Mouse (Mus musculus): ENCODE measurements around the gene Pex11g.
A peak's percentile ranks its signal among the peaks of the same experiment; 100 is the strongest.

Gene Pex11g

DNA sequence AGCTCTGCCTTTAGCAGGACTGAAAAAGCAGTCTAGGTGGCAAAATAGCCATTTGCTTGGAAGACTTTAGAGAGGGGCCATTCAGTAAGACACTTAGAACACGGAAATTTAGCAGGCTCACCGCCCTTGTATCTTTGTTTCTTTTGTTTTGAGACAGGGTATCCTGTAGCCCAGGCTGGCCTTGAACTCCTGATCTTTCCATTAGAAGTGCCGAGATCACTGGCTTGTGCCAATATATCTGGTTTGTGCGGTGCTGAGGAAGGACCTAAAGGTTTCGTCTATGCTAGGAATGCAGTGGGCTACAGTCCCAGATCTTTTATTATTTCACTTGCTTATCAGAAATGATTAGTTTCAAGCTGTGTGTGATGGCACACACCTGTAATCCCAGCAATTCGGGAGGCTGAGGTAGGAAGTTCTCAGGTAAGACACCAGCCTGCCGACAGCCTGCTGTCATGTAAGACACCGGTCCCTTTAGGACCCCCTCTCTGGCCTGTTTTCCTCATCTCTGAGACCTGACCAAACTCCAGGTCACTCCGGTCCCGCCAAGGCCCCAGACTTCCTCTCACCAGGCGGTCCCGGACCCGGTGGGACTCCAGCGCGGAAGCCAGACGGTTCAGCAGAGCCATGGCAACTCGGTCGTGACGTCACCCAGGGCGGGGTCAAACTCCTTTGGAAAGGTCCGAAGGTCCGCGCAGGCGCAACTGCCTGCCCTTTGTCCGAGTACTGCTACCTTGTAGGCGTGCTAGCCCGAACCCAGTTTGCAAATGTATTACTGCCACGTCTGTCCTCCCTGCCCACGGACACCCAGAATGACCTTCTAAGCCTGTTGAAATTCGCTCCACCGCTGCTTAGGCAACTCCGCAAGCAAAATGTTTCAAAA is at the start of gene Pex11g:
Pex11g (minus strand) TSS at position 675 of the 880 bp plus-strand sequence.
- peak; percentile 91 for DNase-seq

DNA sequence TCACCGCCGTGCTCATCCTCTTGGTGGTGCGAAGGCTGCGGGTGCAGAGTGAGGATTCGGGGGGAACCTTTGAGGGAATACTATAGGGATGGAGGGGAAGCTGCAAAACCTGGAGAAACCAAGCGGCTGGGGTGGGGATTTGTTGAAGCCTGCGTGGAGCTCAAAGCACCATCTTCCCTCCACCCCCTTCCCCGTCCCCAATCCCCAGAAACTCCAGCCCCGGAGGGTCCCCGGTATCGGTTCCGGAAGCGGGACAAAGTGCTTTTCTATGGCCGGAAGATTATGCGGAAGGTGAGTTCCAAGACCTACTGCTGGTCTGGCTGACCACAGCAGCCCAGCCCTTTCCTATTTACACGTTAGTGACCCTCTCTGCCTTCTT is 49.6 kb upstream of the Pex11g start:
- DNase-seq: no peak

DNA sequence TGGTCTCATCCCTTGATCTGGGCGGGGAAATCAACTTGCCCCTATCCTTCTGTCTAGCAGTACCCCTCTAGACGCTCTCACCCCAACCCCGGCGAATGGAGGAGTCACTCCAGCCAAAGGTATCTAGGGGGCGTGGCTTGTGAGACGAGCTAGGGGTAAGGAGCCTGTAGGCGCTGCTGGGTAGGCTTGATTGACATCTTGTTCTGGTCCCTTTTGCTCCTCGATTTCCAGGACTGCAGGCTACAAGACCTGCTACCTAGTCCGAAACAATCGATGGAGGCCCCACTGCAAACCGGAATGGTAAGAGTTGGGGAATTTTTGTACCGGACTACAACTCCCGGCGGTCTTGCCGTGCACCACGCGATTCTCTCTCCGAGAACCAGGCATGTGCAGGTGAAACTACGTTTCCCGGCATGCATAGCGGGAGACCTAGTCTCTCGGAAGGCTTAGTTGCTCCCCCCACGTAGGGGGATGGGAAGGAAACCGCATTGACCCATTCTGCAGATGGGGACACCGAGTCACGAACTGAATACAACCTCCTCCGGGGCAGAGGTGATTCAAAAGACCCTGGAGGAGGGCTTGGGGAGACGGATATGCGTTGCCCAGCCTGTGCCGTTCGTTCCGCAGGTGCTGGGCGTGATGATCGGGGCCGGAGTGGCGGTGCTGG is 49.1 kb upstream of the Pex11g start:
- DNase-seq: peak; percentile 94

DNA sequence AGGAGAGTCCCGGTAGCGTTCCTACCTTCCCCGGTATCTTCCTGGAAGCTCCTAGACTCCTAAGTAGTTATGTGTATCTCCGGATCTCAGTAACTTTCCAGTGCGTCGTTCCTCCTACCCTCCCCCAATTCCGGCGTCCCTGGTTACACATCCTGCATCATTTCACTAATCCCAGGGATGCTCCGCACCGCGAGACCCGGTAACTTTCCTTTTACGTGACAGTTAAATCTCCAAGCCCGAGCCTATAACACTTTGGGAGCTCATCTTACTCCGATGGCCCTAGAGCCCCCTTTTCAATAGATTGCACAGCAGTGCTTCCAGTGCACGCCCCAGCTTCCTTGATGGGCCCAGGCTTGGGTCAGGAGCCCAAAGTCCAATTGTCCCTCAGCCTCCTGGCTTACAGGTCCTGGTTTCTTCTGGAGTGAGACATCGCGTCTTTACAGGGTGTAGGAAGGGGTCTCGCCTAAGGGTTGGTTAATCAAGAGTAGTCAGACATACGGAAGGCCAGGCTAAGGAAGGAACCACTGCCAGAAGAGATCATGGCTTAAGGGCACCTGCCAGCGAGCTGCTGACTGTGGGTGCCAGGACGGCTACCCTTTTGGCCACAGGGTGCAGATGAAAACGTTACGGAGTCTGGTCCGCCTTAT is 48.4 kb upstream of the Pex11g start:
- DNase-seq: peak; percentile 45

DNA sequence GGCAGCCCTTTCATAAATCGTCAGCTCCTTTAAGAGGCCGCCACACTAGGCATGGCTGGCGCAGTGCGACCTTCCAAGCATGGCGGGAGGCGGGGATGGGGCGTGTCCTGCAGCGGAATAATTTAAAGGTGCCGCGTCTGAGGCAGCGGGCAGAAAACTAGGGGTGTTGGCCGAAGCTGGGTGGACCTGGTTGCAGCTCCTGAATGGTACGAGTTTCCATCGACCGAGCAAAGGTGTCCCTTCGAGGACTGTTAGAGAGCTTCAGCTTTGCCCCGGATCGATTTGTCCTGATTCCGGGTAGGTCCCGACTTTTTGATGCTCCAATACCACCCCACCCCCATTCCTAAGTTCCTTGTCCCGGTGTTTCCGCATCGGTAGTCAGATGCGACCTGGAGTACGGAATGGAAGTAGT is 47.8 kb upstream of the Pex11g start, which contains the start of gene Pnpla6:
Pnpla6 (plus strand) TSS at position 125 of the 412 bp plus-strand sequence.
- DNase-seq: peak; percentile 91

DNA sequence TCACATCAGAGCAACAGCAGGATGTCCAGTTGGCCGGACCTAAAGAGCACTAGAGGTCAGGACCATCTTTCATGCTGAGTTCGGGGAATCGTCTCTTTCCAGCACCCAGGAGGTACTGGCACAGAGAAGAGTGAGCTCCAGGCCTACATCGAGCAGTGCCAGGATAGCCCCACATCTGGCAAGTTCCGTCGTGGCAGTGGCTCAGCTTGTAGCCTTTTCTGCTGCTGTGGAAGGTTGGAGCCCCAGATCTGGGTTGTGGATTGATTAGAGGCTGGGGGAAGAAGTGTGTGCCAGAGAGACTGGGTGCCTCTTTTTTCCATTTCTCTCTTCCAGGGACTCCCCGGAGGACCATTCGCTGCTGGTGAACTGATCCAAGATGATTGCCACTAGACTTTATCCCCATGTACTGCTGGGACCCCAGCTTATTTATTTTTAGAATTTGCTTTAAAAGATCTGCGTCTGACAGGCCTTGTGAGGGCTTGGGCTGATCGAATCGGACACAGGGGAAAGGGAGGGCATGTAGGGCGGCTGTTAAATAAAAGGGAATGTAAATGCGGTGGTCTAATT is 47.3 kb upstream of the Pex11g start:
- DNase-seq: peak; percentile 19

DNA sequence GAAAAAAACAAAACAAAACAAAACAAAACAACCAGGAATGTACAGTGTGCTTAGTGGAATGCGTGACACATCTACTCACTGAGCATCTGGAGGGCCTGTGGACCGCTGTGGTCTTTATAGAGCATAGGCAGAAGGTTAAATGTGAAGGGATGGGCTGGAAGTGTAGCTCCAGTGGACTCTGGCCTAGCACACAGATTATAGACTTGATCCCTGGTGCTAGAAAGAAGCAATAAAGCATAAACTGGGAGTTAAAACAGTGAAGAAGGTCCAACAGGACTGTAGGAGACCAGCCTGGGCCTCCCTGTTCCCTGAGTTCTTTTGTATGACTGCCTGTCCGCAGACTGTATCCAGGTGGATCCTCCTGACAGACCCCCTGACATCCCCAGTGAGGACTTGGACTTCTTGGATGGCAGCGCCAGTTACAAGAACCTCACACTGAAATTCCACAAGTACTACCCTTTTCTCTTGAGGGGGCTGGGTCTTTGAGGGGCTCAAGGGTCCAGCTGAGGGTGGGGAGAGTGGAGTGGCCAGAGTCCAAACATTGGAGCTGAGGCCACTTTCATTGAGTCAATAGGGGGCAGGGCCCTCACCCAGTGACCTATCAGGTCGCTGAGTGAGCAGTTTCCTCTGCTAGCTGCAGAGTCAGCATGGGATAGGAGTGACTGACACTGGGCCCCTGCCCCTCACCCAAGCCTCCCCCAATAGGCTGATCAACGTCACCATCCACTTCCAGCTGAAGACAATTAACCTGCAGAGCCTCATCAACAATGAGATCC is 40.7 kb upstream of the Pex11g start:
- DNase-seq: no peak

DNA sequence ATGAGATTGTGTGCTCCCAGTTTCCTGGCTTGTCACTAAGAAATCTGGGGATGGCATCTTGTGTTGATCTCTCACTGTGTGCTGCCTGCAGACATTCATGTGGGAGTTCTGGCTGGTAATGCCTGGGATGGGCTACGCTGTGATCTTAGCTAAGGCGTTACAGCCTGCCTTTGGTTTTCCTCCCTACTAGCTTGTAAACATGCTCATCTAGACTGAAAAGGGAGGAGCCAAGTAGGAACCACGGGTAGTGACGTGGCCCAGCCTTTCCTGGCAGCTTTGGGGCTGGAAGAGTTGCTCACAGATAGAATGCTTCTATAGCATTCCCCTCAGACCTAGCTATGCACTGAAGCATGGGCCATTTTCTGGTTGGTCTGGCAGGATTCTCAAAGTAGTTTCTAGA is 34.7 kb upstream of the Pex11g start:
- DNase-seq: no peak

DNA sequence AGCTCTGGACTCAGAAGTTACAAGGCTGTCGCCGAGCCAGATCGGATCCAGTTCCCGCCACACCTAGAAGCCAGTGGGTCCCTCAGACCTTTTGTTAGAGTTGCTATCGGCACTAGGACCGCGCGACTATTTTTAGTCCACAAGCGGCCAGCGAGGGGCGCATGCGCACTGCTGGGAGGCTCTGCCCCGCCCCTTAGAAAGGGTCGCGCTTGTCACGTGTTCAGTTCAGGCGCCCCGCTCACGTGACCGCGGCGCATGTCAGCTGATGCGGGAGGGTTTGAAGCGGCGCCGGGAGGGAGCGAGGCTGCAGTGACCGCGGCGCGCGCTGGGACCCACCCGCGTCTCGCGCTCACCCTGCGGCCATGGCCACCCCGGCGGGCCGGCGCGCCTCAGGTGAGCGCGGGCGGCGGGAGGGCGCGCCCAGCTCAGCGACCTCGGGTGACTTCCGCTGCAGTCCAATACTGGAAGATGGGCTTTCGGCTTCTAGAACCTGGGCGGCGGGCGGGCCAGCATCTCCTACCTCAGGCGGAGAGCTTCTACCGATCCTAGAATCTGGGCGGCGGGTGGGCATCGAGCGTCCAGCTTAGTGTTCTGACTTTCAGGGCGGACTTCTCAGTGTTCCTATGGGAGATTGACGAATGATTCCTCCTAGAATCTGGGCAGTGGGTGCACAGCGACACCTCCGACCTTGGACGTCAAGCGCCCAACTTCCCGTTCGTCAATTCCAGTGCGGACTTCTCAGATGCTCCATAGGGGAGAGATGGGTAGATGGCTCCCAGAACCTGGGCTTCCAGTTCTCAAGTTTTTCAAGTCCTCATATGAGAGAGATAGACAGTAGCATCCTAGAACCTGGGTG is 33.0 kb upstream of the Pex11g start, which contains the start of gene Mcoln1:
Mcoln1 (plus strand) TSS at position 223 of the 856 bp plus-strand sequence.
- DNase-seq: peak; percentile 98

DNA sequence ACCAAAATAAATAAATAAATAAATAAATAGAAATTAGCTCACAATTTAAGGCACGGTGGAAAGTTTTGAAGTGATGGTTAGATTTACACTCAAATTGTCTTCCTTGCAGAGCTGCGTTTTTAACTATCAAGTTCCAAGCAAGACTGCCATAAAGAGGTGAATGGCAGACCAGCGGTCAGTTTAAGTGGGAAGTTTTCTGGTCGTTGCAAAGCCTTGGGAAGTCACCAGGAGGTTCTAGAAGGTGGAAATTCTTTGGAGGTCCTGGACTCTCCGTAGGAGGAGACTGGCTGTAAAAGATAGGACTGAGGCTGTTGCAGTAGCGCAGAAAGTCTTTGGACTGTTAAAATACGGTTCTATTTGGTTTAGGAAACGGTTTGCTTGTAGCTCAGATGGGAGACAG is 32.3 kb upstream of the Pex11g start:
- no peak for DNase-seq

DNA sequence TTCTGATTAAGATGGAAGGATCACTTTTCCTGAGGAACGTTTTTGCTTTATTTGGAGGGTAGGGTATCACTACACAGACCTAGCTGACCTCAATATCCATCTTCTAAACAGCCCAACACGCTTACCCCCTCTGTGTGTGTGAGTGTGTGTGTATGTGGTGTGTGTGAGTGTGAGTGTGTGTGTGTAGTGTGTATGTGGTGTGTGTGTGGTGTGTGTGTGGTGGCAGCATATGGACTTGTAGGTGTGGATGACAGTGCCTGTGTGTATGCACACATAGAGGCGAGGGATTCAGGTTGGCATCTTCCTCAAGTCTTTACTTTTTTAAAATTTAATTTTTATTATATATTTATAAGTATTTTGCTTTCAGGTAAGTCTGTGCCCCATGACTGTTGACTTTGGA is 31.1 kb upstream of the Pex11g start:
- no peak for DNase-seq

DNA sequence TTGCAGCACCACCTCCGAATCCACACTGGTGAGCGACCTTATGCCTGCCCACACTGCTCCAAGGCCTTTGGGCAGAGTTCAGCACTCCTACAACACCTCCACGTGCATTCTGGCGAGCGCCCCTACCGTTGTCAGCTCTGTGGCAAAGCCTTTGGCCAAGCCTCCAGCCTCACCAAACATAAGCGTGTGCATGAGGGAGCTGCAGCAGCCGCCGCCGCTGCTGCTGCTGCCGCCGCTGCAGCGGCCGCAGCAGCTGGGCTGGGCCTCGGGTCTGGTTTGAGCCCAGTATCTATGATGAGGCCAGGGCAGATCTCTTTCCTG is 28.9 kb upstream of the Pex11g start:
- no peak for DNase-seq

DNA sequence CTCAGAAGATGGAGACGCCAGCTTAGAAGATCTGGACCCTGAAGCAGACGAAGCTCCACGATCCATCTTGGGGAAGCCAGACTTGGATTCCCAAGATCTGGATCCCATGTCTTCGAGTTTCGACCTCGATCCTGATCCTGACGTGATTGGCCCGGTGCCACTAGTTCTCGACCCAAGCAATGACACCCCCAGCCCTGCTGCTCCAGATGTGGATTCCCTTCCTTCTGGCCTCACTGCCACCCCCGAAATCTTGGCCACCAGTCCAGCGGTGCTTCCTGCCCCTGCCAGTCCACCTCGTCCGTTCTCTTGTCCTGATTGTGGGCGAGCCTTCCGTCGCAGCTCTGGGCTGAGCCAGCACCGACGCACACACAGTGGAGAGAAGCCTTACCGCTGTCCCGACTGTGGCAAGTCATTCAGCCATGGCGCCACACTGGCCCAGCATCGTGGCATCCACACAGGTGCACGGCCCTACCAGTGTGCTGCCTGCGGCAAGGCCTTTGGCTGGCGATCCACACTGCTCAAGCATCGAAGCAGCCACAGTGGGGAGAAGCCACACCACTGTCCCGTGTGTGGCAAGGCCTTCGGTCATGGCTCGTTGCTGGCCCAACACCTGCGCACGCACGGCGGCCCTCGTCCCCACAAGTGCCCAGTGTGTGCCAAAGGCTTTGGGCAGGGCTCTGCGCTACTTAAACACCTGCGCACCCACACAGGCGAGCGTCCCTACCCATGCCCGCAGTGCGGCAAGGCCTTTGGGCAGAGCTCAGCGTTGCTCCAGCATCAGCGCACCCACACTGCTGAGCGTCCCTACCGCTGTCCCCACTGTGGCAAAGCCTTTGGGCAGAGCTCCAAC is 28.3 kb upstream of the Pex11g start:
- DNase-seq: no peak

DNA sequence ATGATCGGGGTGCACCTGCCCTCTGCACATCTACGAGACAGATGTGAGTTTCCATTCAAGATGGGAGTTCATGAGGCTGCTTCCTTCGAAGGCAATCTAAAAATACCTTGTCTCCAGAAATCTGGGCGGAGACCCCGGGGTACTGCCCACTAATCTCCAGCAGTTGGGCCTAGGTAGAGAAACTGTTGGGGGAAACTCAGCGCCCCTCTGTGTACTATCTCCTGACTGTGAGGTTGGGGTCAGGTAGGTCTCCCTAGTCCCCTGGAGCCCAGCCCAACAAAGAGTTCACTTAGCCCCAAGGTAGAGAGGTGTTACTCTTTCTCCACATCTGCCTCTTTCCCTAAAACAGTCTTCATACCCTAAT is 26.3 kb upstream of the Pex11g start:
- no peak for DNase-seq

DNA sequence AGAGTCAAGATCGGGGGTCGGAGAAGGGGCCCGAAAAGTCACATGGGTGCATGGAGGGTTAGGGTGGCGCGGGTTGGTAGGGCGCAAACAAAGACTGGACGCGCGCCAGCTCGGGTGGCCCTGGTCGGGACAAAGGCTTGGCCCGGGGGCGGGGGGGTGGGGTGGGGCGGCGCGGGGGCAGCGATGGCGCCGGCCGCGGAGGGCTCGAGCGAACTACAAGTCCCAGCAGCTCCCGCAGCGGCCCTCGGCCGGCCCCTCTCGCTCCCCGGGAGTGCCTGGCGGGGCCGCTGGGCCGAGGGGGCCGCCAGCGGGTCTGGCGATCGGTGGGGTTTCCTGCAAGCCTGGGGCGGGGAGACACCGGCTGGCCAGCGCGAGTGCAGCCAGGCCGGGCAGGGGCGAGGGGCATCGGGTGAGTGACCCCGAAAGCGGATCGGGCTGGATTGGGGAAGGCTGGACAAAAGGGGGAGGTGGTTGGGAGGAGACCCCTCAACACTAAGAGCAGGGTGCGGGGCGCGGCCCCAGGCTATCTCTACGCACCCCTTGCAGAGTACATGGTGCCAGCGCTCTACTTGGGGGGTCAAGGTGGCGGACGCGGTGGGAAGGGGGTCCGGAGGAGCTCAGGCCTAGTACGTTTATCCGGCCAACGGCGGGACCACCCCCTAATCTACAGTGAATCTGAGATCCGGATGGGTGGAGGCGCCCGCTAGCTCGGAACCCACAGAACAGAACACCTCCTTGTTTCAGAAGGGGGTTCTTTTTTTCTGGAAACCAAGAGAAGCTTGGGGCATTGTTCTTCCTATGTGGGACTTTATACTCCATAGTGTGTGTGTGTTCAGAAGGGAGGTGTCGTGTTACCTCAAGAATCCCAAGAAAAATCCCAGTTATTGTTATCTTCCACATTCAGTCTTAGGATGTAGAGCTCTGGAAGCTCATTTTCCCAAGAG is 25.7 kb upstream of the Pex11g start, which contains the start of gene Zfp358:
Zfp358 (plus strand) TSS at position 238 of the 944 bp plus-strand sequence.
- DNase-seq: peak; percentile 82

DNA sequence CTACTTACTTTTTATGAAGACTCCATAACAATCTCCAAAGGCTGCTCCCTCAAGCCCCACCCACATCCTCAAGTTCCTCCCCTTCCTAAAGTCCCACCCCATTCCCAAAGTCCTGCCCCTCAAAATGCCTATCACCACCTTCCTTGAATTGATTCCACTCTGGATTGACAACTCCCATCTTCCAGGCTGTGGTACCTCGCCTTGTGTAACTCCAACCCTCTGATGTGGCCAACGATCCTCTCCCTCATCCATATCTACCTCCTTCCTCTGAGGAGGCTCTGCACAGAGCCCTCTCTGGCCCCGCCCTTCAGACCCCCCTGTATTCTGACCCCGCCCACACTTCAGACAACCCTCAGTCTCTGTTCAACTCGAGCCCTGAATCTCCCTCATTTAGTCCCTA is 17.7 kb upstream of the Pex11g start:
- no peak for DNase-seq

DNA sequence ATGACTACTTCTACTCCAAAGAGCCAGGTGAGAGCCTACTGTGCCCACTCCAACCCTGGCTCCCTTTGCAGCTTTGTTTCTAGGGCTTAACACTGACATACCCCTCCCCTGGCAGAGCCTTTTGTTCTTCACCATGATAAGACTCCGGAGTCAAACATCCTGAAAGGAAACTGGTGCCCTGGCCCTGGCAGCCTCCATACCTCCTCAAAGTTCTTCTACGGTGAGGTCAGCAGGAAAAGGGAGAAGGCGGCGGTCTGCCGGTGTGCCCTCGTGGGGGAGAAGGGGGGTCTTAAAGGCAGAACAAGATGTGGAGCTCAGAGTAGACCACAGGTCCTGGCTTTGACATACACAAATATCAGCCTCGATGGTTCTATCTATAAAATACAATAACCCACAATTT is 16.1 kb upstream of the Pex11g start:
- DNase-seq: no peak

DNA sequence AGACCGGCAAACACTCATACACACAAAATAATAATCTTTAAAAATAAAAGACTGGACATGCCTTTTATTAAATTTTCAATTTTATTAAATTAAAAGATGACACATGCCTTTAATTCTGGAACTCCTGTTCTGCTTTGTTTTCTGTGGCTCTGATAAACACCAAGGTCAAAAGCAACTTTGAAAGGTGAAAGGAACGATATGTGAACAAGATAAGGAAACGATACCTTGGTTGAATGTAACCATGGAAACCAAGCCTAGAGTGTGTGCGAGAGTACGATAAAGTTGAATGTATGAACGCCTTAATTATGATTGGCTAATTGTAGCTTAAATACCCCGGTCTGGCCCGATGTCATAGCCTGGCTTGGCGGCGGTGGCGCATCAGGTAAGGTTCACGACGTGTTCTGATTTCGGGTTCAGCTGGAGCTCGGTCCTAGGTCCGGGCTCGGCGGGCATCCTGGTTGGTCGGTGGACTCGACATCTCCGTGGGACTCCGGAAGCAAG is 14.8 kb upstream of the Pex11g start:
- no peak for DNase-seq

DNA sequence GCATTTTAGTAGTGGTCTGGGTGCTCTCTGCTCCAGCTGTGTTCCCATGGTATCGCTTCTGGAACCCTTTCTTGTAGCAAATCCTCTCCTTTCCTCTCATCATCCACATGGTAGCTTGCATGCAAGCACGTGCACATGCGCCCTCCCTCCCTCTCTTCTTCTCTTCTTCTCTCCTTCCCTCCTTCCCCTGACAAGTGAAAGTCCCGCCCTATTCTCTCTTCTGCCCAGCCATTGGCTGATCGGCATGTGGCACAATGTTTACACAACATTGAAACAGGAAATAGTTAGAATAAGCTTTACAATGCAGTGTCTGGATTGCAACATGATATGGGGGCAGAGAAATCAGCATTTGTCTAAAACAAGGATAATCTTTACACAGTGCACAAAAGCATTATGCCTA is 14.1 kb upstream of the Pex11g start:
- no peak for DNase-seq
